Mouse (Mus musculus): ENCODE measurements at regions not wholly inside any gene's neighbourhood (a gene's known extent, or its start where the extent isn't known, plus 50 kb on each side); places are given as distances from the start of the nearest gene placed in this dataset.
"Not testable (repeated sequence)": the region's sequence is repeated elsewhere in the genome, so short reads cannot be mapped to it uniquely, and the experiment has no call there.

GRCm38 (mm10) chr13:12889631-12890030, 89.8 kb upstream of the Prl2c3 start:
- TF ChIP-seq CTCF (conservative IDR thresholded peaks at IDR 0.05; ENCODE audit: insufficient read depth, insufficient read length, low read depth, low read length); POLR2A (IDR thresholded peaks at IDR 0.05; ENCODE audit: low read depth, low read length): not testable (repeated sequence)

All from kidney, adult 2 months (tissue).